Mouse (Mus musculus) neural tube, embryonic 14.5 days (tissue): ENCODE results near the gene Odf2. TPM values are rescaled to one million over a fixed set of nuclear protein-coding genes. Genes with fewer than 3 reads are reported as not detected.

Experiments used
- ATAC-seq: fragments of 200-750 bp; cut with Nextera tagmentation; 2 replicates; pipeline ENCODE4 v1.8.0; 2017; ENCODE audit warnings: low read depth, mild to moderate bottlenecking, moderate TSS enrichment, moderate library complexity
- H3K27ac ChIP-seq: fragments of 300-500 bp; sonication (generic); 2 replicates; pipeline ENCODE4 v1.5.1; 2014; ENCODE audit warnings: low read depth, mild to moderate bottlenecking, control low read depth, low read length, moderate library complexity, mixed read lengths
- H3K27me3 ChIP-seq: fragments of 300-500 bp; sonication (generic); 2 replicates; pipeline ENCODE4 v1.6.1; 2014; ENCODE audit warnings: low read length; ENCODE audit not compliant: control insufficient read depth, insufficient read depth
- H3K36me3 ChIP-seq: fragments of 300-500 bp; sonication (generic); 2 replicates; pipeline ENCODE4 v1.6.1; 2014; ENCODE audit warnings: low read length, mixed read lengths; ENCODE audit not compliant: control insufficient read depth, insufficient read depth
- H3K4me1 ChIP-seq: fragments of 300-500 bp; sonication (generic); 2 replicates; pipeline ENCODE4 v1.6.1; 2014; ENCODE audit warnings: low read length; ENCODE audit not compliant: control insufficient read depth, insufficient read depth
- H3K4me2 ChIP-seq: fragments of 300-500 bp; sonication (generic); 2 replicates; pipeline ENCODE4 v1.6.1; 2014; ENCODE audit warnings: mild to moderate bottlenecking, low read depth, low read length, control low read depth
- H3K4me3 ChIP-seq: fragments of 300-500 bp; sonication (generic); 2 replicates; pipeline ENCODE4 v1.5.1; 2014; ENCODE audit warnings: low read depth, low read length, control low read depth, mixed read lengths
- H3K9ac ChIP-seq: fragments of 300-500 bp; sonication (generic); replicated peaks from 2 replicates; pipeline ENCODE4 v1.6.1; 2014; ENCODE audit warnings: low read depth, mild to moderate bottlenecking, control low read depth, low read length, mixed read lengths
- H3K9me3 ChIP-seq: fragments of 300-500 bp; sonication (generic); 2 replicates; pipeline ENCODE4 v1.6.1; 2016; ENCODE audit warnings: low read length; ENCODE audit not compliant: control insufficient read depth
- WGBS: fragments of 180-500 bp; shearing (Covaris S2); extraction: QIAGEN DNeasy Blood & Tissue Kit; methylation state at CpG from one replicate; pipeline ENCODE4 v1.1.7; 2014; 5-methylcytosine and 5-hydroxymethylcytosine counted together
- polyA plus RNA-seq: library from polyadenylated mRNA; unstranded; fragments of >200 nt; fragmentation: Nextera tagmentation; extraction: Ambion mirVana; gene quantifications from 2 replicates; pipeline ENCODE4 v1.2.1, GENCODE M21; 2014

Gene Odf2
- polyA plus RNA-seq, 1 experiment from 2014 or later, result 68.6 TPM

DNA sequence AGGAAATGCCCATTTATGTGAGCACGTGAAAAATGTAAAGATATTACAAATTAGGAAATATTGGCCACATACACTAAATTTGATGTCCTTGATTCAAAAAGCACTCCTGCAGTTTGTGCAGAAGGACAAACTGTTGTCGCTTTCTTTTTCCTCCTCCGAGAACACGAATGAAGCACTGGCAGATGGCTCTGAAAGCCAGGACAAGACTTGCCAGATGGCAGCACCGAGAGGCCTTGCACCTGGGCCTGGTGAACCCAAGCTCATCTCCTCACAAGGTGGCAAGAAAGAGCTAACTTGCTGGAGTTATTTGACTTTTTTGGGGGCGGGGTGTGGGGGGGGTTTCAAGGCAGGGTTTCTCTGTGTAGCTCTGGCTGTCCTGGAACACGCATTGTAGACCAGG, 51.8 kb downstream of the Odf2 start:
- H3K9me3 ChIP-seq, result no peaks in the 10 kb centered on the region
- H3K4me1 ChIP-seq, result peaks cover 4% of the 10 kb centered on the region
- no peak overlapping the region for H3K4me3 ChIP-seq
- H3K27me3 ChIP-seq, result no peaks in the 10 kb centered on the region
- no peak overlapping the region for H3K9ac ChIP-seq
- H3K36me3 ChIP-seq, result peaks cover 50% of the 10 kb centered on the region
- H3K27ac ChIP-seq, result no peak overlapping the region
- no peak for ATAC-seq
- WGBS, result 92% methylated on average over 7 of the region's 7 CpGs
- no peak overlapping the region for H3K4me2 ChIP-seq

DNA sequence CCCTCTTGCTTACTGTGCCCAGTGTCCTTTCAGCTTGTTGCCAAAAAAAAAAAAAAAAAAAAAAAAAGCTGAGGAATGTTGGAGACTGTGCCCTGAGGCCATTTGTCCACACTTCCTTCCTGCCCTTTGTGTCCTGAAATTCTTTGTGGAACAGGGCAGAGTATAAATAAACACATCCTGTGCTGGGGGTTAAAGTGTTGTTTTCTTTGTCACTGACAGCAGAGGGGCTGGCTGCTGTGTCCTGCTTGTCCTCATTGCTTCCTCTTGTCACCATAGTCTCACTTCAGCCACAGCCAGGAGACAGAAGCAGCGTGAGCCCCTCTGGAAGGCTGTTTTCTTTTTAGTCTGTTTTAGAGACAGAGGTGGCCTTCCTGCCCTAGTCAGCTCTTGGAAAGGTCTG, 55.7 kb downstream of the Odf2 start:
- H3K4me3 ChIP-seq, result no peak overlapping the region
- H3K27ac ChIP-seq, result no peak overlapping the region
- H3K9ac ChIP-seq, result no peak overlapping the region
- 75% methylated on average over 1 of the region's 1 CpGs for WGBS
- ATAC-seq, result no peak
- peaks cover 62% of the 10 kb centered on the region for H3K36me3 ChIP-seq
- no peaks in the 10 kb centered on the region for H3K9me3 ChIP-seq
- H3K4me1 ChIP-seq, result no peaks in the 10 kb centered on the region
- H3K27me3 ChIP-seq, result no peaks in the 10 kb centered on the region
- H3K4me2 ChIP-seq, result no peak overlapping the region

DNA sequence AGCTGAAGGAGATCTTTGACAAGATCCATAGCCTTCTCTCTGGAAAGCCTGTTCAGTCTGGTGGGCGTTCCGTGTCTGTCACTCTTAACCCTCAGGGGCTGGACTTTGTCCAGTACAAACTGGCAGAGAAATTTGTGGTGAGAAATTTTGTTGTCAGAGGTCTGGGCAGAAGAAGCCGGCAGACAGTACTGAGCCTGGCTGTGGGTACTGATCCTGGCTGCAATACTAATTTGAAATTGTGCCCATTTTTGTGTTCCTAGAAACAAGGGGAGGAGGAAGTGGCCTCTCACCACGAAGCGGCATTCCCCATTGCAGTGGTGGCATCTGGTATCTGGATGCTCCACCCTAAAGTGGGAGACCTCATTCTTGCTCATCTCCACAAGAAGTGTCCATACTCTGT, 59.9 kb downstream of the Odf2 start:
- H3K27ac ChIP-seq, result no peak overlapping the region
- no peak overlapping the region for H3K4me2 ChIP-seq
- no peak for ATAC-seq
- no peak overlapping the region for H3K4me3 ChIP-seq
- 97% methylated on average over 5 of the region's 5 CpGs for WGBS
- no peaks in the 10 kb centered on the region for H3K27me3 ChIP-seq
- no peak overlapping the region for H3K9ac ChIP-seq
- H3K4me1 ChIP-seq, result no peaks in the 10 kb centered on the region
- H3K36me3 ChIP-seq, result peaks cover 59% of the 10 kb centered on the region
- H3K9me3 ChIP-seq, result no peaks in the 10 kb centered on the region

DNA sequence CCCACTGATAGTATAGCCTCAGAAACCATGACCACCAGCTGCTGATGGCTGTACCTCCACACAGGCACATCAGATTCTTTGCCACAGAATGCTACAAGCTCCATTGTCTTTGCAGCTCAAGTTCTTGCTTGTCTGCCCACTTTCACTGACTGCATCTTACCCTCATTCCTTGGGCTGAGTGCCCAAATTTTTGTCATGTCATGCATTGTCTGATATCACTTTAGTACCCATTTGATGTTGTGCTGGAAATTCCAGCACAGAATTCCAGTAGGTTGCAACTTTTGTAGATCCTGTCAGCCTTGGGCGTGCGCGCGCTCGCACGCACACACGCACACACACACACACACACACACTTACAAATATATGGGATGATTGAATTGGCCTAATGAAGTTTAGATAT, 72.2 kb downstream of the Odf2 start:
- H3K27ac ChIP-seq, result no peak overlapping the region
- WGBS, result 93% methylated on average over 7 of the region's 7 CpGs
- ATAC-seq, result no peak
- peaks cover 15% of the 10 kb centered on the region for H3K36me3 ChIP-seq
- no peaks in the 10 kb centered on the region for H3K9me3 ChIP-seq
- H3K4me1 ChIP-seq, result peaks cover 11% of the 10 kb centered on the region; the same call in 1 of the 2 replicates
- no peak overlapping the region for H3K4me3 ChIP-seq
- no peak overlapping the region for H3K9ac ChIP-seq
- H3K27me3 ChIP-seq, result no peaks in the 10 kb centered on the region
- H3K4me2 ChIP-seq, result no peak overlapping the region

DNA sequence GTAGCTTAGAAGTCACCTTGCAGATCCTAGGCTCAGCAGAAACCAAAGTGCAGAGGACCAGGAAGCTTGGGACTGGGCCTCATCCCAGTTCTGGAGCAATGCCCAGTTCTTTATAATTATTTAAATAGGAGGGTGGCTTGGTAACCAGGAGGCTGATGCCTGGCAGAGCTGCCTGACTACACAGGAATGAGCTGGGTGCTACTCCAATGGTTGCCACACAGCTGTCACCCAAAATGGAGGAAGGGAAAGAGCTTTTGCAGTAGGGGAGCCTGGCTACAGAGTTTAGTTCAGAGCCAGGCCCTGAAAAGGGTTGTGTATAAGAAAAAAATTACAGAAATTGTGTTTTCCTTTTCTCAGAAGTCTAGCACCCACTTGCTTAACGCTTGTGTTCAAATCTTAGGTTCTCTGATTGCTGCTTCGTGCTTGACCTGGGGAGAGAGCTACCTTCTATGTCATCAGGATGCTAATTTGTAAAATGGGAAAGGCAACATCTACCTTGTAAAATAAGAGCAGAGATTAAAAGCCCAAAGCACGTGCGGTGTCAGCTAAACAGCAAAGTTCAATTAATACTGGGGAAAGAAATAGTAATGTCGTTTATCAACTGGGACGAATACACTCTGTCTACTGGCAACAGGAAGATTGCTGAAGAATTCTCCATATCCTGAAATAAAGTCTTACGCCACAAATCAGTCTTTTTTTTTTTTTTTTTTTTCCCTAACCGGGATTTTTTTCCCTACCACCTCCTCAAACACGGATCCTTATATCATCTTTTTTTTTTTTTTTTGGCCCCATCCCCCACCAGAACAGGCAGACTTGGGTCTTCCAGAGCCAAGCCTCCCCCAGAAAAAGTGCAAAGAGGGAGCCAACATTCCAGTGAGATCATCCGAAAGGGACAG, 75.6 kb downstream of the Odf2 start:
- H3K36me3 ChIP-seq, result peaks cover 4% of the 10 kb centered on the region; the same call in 1 of the 2 replicates
- H3K9me3 ChIP-seq, result no peaks in the 10 kb centered on the region
- H3K9ac ChIP-seq, result peak overlapping the region; percentile 100
- peak overlapping the region; percentile 91 for H3K4me3 ChIP-seq
- peaks cover 38% of the 10 kb centered on the region for H3K4me1 ChIP-seq
- WGBS, result 14% methylated on average over 10 of the region's 10 CpGs
- no peak for ATAC-seq
- peak overlapping the region; percentile 98 for H3K27ac ChIP-seq
- H3K4me2 ChIP-seq, result peak overlapping the region; percentile 79
- no peaks in the 10 kb centered on the region for H3K27me3 ChIP-seq

DNA sequence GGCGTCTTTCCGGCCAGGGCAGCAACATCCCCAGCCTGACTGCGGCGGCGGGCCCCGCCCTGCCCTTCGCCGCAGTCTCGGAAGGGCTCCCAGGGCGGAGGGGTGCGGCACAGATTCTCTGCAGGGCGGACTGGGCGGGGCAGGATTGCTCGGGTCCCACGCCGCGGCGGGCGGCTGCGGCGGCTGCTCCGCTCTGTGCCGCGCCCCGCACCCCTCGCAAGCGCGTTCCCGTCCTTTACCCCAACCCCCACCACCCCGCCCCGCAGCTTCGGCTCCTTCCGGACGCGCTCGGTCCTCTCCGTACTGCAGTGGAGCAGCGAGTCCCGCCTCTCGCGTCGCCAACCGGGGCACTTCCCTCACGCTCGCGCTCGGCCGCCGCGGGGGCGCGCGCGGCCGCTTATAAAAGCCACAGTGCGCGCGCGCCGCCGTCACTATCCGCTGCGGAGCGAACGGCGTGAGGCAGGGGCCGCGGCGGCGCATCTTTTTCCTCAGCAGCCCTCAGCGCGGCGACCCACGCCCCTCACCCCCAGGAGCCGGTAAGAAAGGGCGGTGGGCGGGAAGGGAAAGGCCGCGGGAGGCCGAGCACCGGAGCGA, 76.3 kb downstream of the Odf2 start, which contains the start of gene Sptan1:
Gene Sptan1, plus strand, starts transcription at position 311 of the 594 bp plus-strand sequence.
- Histone ChIP-seq H3K9me3 (no peaks in the 10 kb centered on the region), H3K4me1 (peaks cover 42% of the 10 kb centered on the region), H3K27ac (peak within 1 kb of the TSS; percentile 98), H3K27me3 (no peaks in the 10 kb centered on the region), H3K4me3 (peak within 1 kb of the TSS; percentile 91), H3K36me3 (peaks cover 4% of the 10 kb centered on the region; the same call in 1 of the 2 replicates), H3K9ac (peak within 1 kb of the TSS; percentile 100), H3K4me2 (peak within 1 kb of the TSS; percentile 79)
- WGBS, result under 1% methylated on average over 74 of the region's 82 CpGs
- ATAC-seq, result peak; percentile 99

DNA sequence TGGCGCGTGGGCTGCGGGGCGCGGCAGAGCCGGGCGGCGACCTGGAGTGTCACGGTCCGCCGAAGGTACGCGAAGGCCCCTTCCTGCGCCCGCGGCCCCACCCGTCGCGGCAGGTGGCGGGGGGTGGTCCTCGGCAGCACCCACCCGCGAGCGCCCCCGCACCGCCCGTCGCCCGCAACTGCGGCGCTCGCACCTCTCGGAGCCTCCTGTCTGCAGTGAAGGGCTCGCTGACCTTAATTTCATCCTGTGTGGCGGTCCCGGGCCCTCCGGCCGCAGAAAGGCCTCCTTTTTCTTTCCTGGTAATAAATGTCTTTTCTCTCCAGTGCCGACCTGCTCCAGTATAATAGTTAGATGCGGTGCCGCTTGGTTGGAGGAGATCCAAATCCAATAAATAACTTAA, 76.9 kb downstream of the Odf2 start:
- under 1% methylated on average over 32 of the region's 41 CpGs for WGBS
- Histone ChIP-seq H3K4me1 (peaks cover 42% of the 10 kb centered on the region), H3K4me3 (peak overlapping the region; percentile 91), H3K27me3 (no peaks in the 10 kb centered on the region), H3K36me3 (peaks cover 4% of the 10 kb centered on the region; the same call in 1 of the 2 replicates), H3K9ac (peak overlapping the region; percentile 100), H3K4me2 (peak overlapping the region; percentile 79), H3K9me3 (no peaks in the 10 kb centered on the region), H3K27ac (peak overlapping the region; percentile 98)
- ATAC-seq, result peak; percentile 52

DNA sequence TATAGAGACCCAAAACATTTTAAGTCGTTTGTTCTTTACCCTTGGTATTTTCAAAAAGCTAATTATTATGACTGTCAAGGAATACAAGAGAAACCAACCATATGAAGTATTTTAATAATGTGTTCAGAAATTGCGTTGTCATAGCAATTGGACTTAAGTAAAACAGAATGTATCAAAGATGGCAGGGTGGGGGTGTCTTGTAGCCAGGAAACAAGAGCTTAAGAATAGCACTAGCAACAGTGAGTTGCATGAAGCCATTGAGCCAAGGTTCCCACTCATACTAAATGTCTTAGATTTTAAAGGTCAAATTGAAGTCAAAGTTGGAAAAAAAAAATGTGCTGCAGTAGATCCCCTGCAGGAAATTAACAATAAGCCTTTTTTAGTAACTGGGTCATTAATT, 77.8 kb downstream of the Odf2 start:
- WGBS, result 59% methylated on average over 2 of the region's 2 CpGs
- no peaks in the 10 kb centered on the region for H3K9me3 ChIP-seq
- H3K27ac ChIP-seq, result peak overlapping the region; percentile 52; the same call in 1 of the 2 replicates
- no peak for ATAC-seq
- H3K4me1 ChIP-seq, result peaks cover 46% of the 10 kb centered on the region
- peak overlapping the region; percentile 79 for H3K4me2 ChIP-seq
- H3K36me3 ChIP-seq, result peaks cover 4% of the 10 kb centered on the region
- H3K27me3 ChIP-seq, result no peaks in the 10 kb centered on the region
- H3K4me3 ChIP-seq, result peak overlapping the region; percentile 91
- H3K9ac ChIP-seq, result peak overlapping the region; percentile 100; the same call in 1 of the 2 replicates

DNA sequence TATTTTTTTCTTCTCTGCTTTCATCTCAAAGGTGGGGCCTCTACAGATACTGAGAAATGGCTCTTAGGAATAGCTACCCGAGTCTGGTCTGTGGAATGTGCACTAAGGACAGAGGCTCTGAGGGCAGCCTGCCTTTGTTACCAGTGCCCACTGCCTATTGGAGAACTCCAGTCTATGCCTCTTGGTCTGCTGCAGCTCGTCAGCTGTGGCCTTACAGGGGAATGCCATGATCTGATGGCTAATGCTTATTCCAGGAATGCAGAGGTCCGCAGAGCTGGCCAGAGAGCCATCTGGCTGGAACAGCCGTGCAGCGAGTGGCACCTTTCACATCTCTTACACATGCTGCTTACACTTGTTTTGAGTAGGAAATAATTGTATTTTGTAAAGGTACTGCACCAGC, 78.7 kb downstream of the Odf2 start:
- H3K27ac ChIP-seq, result no peak overlapping the region

More for the DNA sequence above, 78.7 kb downstream of the Odf2 start:
- peak overlapping the region; percentile 91 for H3K4me3 ChIP-seq
- 43% methylated on average over 5 of the region's 5 CpGs for WGBS
- H3K9me3 ChIP-seq, result no peaks in the 10 kb centered on the region
- peak overlapping the region; percentile 32; the same call in 1 of the 2 replicates for H3K9ac ChIP-seq
- ATAC-seq, result no peak
- peak overlapping the region; percentile 79 for H3K4me2 ChIP-seq
- H3K4me1 ChIP-seq, result peaks cover 54% of the 10 kb centered on the region
- no peaks in the 10 kb centered on the region for H3K27me3 ChIP-seq
- H3K36me3 ChIP-seq, result peaks cover 4% of the 10 kb centered on the region
